Mouse (Mus musculus) thymus, postnatal 14 days (tissue): Measurements from ENCODE around the gene Paip2b.
"Not testable (repeated sequence)": the region's sequence is repeated elsewhere in the genome, so short reads cannot be mapped to it uniquely, and the experiment has no call there.

Experiments used
- DNase-seq: peaks from one replicate; pipeline ENCODE4 v3.0.0; 2021

Gene Paip2b

GRCm38 (mm10) chr6:83796686-83797085, 34.9 kb downstream of the Paip2b start:
- DNase-seq, result no peak

DNA sequence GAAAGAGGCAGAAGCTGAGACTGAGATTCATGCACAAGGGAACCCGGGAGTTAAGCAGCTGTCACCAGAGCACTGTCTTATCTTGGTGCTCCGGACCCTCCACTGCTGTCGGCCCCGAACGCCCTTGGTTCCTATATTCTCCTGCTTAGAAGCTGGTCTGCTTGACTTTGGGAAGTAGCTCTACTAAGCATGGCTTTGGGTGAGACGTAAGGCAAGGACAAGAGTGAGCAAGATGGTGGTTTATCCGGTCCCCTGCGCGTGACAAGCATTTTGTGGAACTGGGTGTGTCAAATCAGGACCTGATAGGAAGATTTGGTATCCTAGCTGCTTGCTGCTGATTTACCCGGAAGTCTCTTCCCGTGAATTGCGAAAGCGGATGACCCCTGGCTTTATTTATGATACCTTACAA, 36.0 kb downstream of the Paip2b start:
- no peak for DNase-seq

- peak; percentile 97 for DNase-seq
Measured at GRCm38 (mm10) chr6:83794760-83795296, 36.7 kb downstream of the Paip2b start, which contains the start of gene Nagk. Gene Nagk (plus strand): TSS chr6:83794982.

DNA sequence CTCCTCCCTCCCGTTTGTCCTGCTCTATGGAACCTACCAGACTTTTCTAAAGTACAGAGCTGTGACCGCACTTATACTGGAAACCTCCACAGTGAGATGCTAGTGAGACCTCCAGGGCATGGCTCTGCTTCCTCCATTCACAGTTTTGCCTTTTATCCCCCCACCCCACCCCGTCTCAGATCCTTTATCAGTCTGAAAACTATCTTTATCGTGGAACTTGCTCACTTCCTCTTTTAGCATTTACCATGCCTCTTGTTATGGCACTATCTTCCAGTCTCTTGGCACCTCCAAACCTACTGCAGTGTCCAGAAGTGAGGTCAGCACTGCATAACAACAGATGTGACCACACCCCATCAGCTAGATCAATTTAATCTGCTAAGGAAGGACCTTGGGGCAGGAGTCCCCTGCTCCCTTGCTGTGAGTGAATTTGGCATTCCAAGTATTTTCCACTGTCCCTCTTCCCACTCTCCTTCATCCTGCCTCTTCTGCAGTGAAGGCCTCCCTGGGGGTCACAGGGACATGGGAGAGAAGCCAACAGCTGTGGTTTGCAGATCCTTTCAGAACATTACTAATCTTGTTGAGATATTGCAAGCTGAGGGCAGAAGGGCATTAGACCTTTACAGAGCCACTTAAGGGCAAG, 40.2 kb downstream of the Paip2b start:
- no peak for DNase-seq

- DNase-seq, result not testable (repeated sequence)
Measured at GRCm38 (mm10) chr6:83790533-83790932, 41.0 kb downstream of the Paip2b start.

DNA sequence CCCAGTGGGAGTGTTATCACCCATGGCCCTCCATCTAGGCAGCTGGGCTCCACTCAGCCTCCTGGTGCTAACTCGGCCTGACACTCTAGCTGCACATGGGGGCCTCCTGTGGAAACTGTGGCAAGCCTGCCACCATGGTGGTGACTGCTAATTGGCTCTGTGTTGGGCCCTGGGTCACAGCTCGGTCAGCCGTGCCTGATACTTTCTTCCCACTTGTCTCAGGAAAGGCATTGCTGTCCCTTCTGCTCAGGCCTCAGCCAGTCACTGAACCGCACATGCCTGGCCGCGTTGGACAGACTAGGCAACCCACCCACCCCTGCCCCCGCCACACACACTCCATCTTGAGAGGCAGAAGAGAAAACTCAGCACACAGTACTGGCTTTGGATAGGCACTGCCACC, 43.0 kb downstream of the Paip2b start:
- DNase-seq, result no peak

GRCm38 (mm10) chr6:83786426-83786825, 45.1 kb downstream of the Paip2b start:
- no peak for DNase-seq

GRCm38 (mm10) chr6:83779026-83779425, 52.5 kb downstream of the Paip2b start:
- peak; percentile 68 for DNase-seq

DNA sequence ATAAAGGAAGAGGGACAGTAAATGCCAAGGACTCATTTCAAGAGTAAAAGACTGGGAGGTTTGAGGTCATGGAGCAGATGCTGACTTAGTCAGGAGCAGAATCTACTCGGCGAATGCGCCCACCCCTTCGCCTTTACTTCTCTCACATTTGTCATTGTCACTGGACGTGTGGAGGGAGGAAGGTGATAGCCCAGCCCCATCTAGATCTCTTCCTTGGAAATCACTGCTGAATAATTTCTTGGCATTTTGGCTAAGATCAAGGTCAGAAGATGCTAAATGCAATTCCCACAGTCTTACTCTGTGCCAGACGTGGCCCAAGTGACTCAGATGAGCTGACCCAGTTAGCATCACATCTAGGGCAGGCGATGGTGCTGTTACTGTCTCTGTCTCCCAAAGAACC, 53.2 kb downstream of the Paip2b start:
- DNase-seq, result no peak

DNA sequence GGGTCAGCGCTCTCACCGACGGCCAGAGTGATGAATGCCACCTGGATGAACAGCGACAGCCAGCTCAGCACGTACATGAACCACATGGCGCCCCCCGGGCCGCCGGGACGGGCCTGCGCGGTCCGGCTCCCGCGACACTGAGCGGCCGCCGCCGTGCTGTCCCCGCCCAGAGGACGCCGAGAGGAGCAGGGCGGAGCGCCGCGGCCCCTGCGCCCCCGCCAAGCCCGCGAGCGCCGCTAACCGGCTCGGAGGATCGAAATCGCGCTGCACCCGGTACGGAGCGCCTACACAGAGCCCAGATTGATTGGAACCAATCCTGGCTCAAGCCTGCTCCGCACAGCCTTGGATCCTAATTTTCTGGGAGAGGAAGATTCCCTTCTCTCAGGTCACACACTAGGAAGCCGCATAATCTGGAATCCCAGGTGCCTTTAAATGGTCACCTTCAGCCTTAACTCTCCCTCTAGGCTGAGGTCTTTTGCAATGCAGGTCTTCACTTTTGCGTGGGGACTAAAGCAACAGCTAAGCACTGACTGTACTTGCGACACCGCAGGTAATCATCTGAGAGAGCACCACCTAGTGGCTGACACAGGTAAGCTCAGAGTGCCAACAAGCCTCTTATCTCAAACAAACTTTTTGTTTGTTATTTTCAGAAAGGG, 55.8 kb downstream of the Paip2b start, which contains the start of gene Tex261:
TSS of gene Tex261 (minus strand) at position 176 of the 656 bp plus-strand sequence.
- peak; percentile 92 for DNase-seq

GRCm38 (mm10) chr6:83774781-83775563, 56.6 kb downstream of the Paip2b start:
- peak; percentile 56 for DNase-seq

DNA sequence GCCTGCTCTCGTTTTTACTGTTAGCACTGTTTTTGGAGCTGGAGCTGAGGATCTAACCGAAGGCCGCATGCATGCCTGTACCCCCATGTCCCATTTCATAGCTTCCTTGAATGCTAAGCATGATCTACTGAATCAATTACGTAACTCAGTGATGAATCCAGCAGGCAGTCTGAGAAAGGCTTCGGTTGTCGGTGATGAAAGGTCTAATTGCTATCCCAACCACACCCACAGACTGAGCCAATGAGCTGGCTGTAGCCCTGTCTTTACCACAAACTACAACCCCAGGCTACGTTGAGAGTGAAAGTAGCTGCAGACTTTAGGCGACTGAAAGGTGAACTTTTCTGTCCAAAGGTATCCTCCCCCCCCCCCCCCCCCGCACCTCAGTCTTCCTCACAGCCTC, 57.4 kb downstream of the Paip2b start:
- DNase-seq, result no peak

DNA sequence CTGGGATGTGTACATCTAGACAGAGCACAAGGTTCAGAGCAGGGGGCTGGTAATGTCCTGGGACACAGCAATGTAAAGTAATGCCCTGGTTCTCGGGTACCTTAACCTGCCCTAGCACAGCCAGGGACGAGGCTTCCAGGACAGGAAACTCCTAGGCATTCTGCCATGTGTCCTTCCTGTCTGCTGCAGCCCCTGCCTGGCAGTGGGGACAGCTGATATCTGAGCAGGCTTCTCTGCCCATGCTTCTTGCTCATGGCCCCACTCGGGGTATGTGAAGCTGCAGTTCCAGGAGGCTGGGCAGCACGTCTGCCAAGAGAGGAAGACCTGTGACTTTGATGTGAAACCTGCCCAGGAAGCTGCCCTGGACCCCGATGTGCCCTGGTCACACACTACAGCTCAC, 63.1 kb downstream of the Paip2b start:
- DNase-seq, result no peak

GRCm38 (mm10) chr6:83766982-83767381, 64.6 kb downstream of the Paip2b start:
- no peak for DNase-seq

GRCm38 (mm10) chr6:83762880-83763431, 68.6 kb downstream of the Paip2b start:
- DNase-seq, result peak; percentile 57

- DNase-seq, result no peak
Measured at GRCm38 (mm10) chr6:83762344-83762743, 69.2 kb downstream of the Paip2b start, which contains the start of gene Ankrd53. Gene Ankrd53 (plus strand): TSS chr6:83762644.

- DNase-seq, result no peak
Measured at GRCm38 (mm10) chr6:83756051-83756450, 75.5 kb downstream of the Paip2b start.
